7 mouse cellular contexts compared by ENCODE assay signal in the genomic region with DNA sequence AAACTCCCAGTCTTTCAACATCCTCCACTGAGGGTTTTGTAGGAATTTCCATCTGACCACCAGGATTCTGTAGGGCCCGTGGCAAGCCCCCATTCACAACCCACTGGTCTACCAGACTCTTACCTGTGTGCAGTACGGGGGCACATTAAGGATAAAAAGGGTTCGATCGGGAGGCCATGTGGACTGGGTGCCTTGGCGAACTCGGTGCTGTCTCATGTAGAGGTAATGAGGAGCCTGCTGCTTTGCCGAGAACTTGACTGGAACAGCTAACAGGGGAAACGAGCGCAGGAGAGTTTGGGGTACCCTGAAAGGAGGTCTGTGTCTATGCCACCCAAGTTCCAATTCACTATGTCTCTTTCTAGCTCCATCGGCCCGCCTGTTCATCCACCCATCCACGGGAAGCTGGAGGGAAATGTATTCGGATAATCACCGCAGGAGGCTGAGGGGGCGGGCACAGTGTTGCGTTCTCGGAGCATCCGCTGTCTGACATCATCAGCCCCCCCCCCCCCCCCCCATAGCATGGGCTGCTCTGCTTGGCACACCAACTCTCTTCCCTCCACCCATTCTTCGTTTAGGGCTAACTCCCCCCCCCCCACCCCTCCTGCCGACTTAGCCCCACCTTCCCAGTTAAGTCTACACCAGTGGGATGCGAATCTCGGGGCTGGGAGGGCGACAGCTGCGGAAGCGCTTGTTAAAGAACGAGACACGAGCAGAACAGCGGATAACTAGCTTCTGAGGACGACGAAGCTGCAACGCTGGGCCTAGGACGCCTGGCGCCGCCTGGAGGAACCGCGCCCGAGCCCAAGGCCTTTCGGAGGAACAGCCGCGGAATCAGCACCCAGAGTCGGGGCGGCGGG. TPM values are rescaled to one million over a fixed set of nuclear protein-coding genes. Genes with fewer than 3 reads are reported as not detected.
A peak's percentile ranks its signal among the peaks of the same experiment; 100 is the strongest.
DNase-seq lines count a peak whose midpoint lies in the region; ATAC-seq and TF ChIP-seq lines count a peak whose summit lies in the region.

No protein-coding gene starts in this region.

- peak overlapping the region; percentile 91 for H3K27ac ChIP-seq in embryonic facial prominence, embryonic 15.5 days (replicated peaks)
- H3K27ac ChIP-seq in hindbrain, embryonic 11.5 days (ENCODE audit: low read depth, low read length), result peak overlapping the region; percentile 74
- H3K27ac ChIP-seq in spleen, adult 2 months (ENCODE audit: insufficient read depth, low read length), result peak overlapping the region; percentile 78

- no peak for TF ChIP-seq CTCF in G1E (IDR thresholded peaks at IDR 0.05; ENCODE audit: low read depth, low read length)
- no peak for TF ChIP-seq CTCF in spleen, adult 2 months (IDR thresholded peaks at IDR 0.05; ENCODE audit: extremely low read depth, insufficient read depth, insufficient read length, insufficient replicate concordance)

- peak; percentile 74 for DNase-seq in G1E (ENCODE audit: low spot score)
- DNase-seq in brain, adult 2 months (ENCODE audit: low read depth, low spot score), result peak; percentile 78
- peak; percentile 74 for DNase-seq in hindbrain, embryonic 11.5 days (ENCODE audit: low spot score)
- peak; percentile 54 to 81 for DNase-seq in left cerebral cortex, postnatal 25 days (ENCODE audit: low spot score in 2 of 2)
- peak; percentile 14 to 28 for DNase-seq in spleen, adult 2 months (ENCODE audit: low read depth in 1 of 2, low spot score in 2 of 2)

- H3K4me1 ChIP-seq in G1E (ENCODE audit: insufficient read depth, low read depth, low read length), result peaks cover 35% of the 10 kb centered on the region
- peaks cover 13% of the 10 kb centered on the region for H3K4me1 ChIP-seq in embryonic facial prominence, embryonic 15.5 days
- no peaks in the 10 kb centered on the region for H3K4me1 ChIP-seq in hindbrain, embryonic 11.5 days (replicated peaks; ENCODE audit: control insufficient read depth, insufficient read depth, low read length)
- no peaks in the 10 kb centered on the region; the same call in 1 of the 2 replicates for H3K4me1 ChIP-seq in spleen, adult 2 months (ENCODE audit: control insufficient read depth, insufficient read depth, insufficient read length)

- no peak; the same call in 1 of the 2 replicates for TF ChIP-seq POLR2A in spleen, adult 2 months (IDR thresholded peaks at IDR 0.05; ENCODE audit: low read depth, low read length)

- peak overlapping the region; percentile 65 for H3K9ac ChIP-seq in embryonic facial prominence, embryonic 15.5 days
- peak overlapping the region; percentile 62 for H3K9ac ChIP-seq in hindbrain, embryonic 11.5 days (ENCODE audit: low read depth, low read length)

- H3K9me3 ChIP-seq in G1E (replicated peaks), result no peaks in the 10 kb centered on the region
- H3K9me3 ChIP-seq in embryonic facial prominence, embryonic 15.5 days (replicated peaks), result no peaks in the 10 kb centered on the region
- no peaks in the 10 kb centered on the region for H3K9me3 ChIP-seq in hindbrain, embryonic 11.5 days (ENCODE audit: control insufficient read depth, low read length)

- H3K27me3 ChIP-seq in G1E (ENCODE audit: insufficient read depth, low read length), result no peaks in the 10 kb centered on the region
- H3K27me3 ChIP-seq in embryonic facial prominence, embryonic 15.5 days, result no peaks in the 10 kb centered on the region
- no peaks in the 10 kb centered on the region for H3K27me3 ChIP-seq in hindbrain, embryonic 11.5 days (ENCODE audit: control insufficient read depth, insufficient read depth, low read length)
- no peaks in the 10 kb centered on the region for H3K27me3 ChIP-seq in spleen, adult 2 months (ENCODE audit: control insufficient read depth, insufficient read depth, low read length)

- intact Hi-C loops in left cerebral cortex, postnatal 25 days (cut with DNase I), result loop anchor here (1.0 kb wide), 1 partner anchor 27 kb away; a partner anchor contains a TSS

- H3K4me3 ChIP-seq in G1E (ENCODE audit: low read depth, low read length), result peak overlapping the region; percentile 99
- H3K4me3 ChIP-seq in embryonic facial prominence, embryonic 15.5 days (replicated peaks), result peak overlapping the region; percentile 93
- peak overlapping the region; percentile 86 for H3K4me3 ChIP-seq in hindbrain, embryonic 11.5 days (ENCODE audit: low read depth, low read length)
- H3K4me3 ChIP-seq in spleen, adult 2 months (ENCODE audit: extremely low read depth, insufficient read depth, insufficient read length), result peak overlapping the region; percentile 90

- H3K36me3 ChIP-seq in G1E (replicated peaks), result peaks cover 76% of the 10 kb centered on the region
- peaks cover 41% of the 10 kb centered on the region for H3K36me3 ChIP-seq in embryonic facial prominence, embryonic 15.5 days
- 0 out of 2 replicates have a peak, but pooled peaks cover 8% of the 10 kb centered on the region for H3K36me3 ChIP-seq in hindbrain, embryonic 11.5 days (ENCODE audit: control insufficient read depth, insufficient read depth, low read length)
- H3K36me3 ChIP-seq in spleen, adult 2 months (ENCODE audit: control insufficient read depth, insufficient read depth, low read length), result peaks cover 32% of the 10 kb centered on the region

- 1% methylated on average over 43 of the region's 43 CpGs for WGBS in embryonic facial prominence, embryonic 15.5 days
- WGBS in hindbrain, embryonic 11.5 days, result 4% methylated on average over 41 of the region's 43 CpGs
- WGBS in spleen, adult 2 months, result 4% methylated on average over 43 of the region's 43 CpGs

- ATAC-seq in G1E (ENCODE audit: extremely low read depth, insufficient number of reproducible peaks, low FRiP score, poor library complexity, severe bottlenecking), result peak; percentile 68
- ATAC-seq in embryonic facial prominence, embryonic 15.5 days (ENCODE audit: insufficient number of reproducible peaks, low FRiP score, low TSS enrichment, low read depth), result peak; percentile 29
- ATAC-seq in hindbrain, embryonic 11.5 days (ENCODE audit: low FRiP score), result peak; percentile 63
- peak; percentile 53 for ATAC-seq in megakaryocyte progenitor cell, adult 5-6 weeks (replicated peaks; ENCODE audit: poor library complexity)

- peak overlapping the region; percentile 64 for H3K4me2 ChIP-seq in embryonic facial prominence, embryonic 15.5 days (replicated peaks)
- H3K4me2 ChIP-seq in hindbrain, embryonic 11.5 days (replicated peaks; ENCODE audit: low read depth, low read length), result peak overlapping the region; percentile 55

RNA-seq across cellular contexts. Expression of a gene that starts 0.7 kb away (rescaled TPM):
- total RNA-seq in G1E (2014; fragmentation: Nextera tagmentation) (34.0 and 53.7 TPM in 2 replicates), G1E (2017) (73.2 and 89.2 TPM in 2 replicates)
- 56.2 and 126 TPM in 2 replicates for polyA plus RNA-seq in G1E (2012)
- 69.5 and 76.2 TPM in 2 replicates for polyA plus RNA-seq in embryonic facial prominence, embryonic 15.5 days (2015; fragmentation: Nextera tagmentation; extraction: Ambion mirVana)
- polyA plus RNA-seq in hindbrain, embryonic 11.5 days (2014; fragmentation: Nextera tagmentation; extraction: Ambion mirVana), result 54.6 and 63.4 TPM in 2 replicates
- total RNA-seq in left cerebral cortex, postnatal 25 days (2021), result 100 to 1,000 TPM; 140 to 161 TPM
- total RNA-seq in megakaryocyte progenitor cell, adult 5-6 weeks (2015), result 47.7 and 50.9 TPM in 2 replicates
- 56.3 and 69.6 TPM in 2 replicates for total RNA-seq in megakaryocyte progenitor cell, adult 5-6 weeks (2017)
- 86.8 and 104 TPM in 2 replicates for polyA plus RNA-seq in spleen, adult 2 months (2012; rRNA removed)

RNA-seq across cellular contexts. Expression of a gene that starts 27.2 kb away (rescaled TPM):
- total RNA-seq in G1E (2014; fragmentation: Nextera tagmentation) (99.3 and 108 TPM in 2 replicates), G1E (2017) (109 and 120 TPM in 2 replicates)
- 237 and 272 TPM in 2 replicates for polyA plus RNA-seq in G1E (2012)
- polyA plus RNA-seq in embryonic facial prominence, embryonic 15.5 days (2015; fragmentation: Nextera tagmentation; extraction: Ambion mirVana), result 142 and 147 TPM in 2 replicates
- 162 and 163 TPM in 2 replicates for polyA plus RNA-seq in hindbrain, embryonic 11.5 days (2014; fragmentation: Nextera tagmentation; extraction: Ambion mirVana)
- total RNA-seq in left cerebral cortex, postnatal 25 days (2021), result 10 to 100 TPM; 86.0 to 86.2 TPM
- total RNA-seq in megakaryocyte progenitor cell, adult 5-6 weeks (2015), result 39.8 and 42.4 TPM in 2 replicates
- 83.3 and 100 TPM in 2 replicates for total RNA-seq in megakaryocyte progenitor cell, adult 5-6 weeks (2017)
- polyA plus RNA-seq in spleen, adult 2 months (2012; rRNA removed), result 50.6 and 55.7 TPM in 2 replicates

RNA-seq across cellular contexts. Expression of a gene that starts 32.6 kb away (rescaled TPM):
- total RNA-seq in G1E (2014; fragmentation: Nextera tagmentation) (25.4 and 40.5 TPM in 2 replicates), G1E (2017) (29.5 and 32.7 TPM in 2 replicates)
- 2.3 and 3.1 TPM in 2 replicates for polyA plus RNA-seq in G1E (2012)
- polyA plus RNA-seq in embryonic facial prominence, embryonic 15.5 days (2015; fragmentation: Nextera tagmentation; extraction: Ambion mirVana), result 64.6 and 68.1 TPM in 2 replicates
- 40.2 and 42.6 TPM in 2 replicates for polyA plus RNA-seq in hindbrain, embryonic 11.5 days (2014; fragmentation: Nextera tagmentation; extraction: Ambion mirVana)
- 1 to 10 TPM; 8.3 to 9.8 TPM for total RNA-seq in left cerebral cortex, postnatal 25 days (2021)
- 36.7 and 56.1 TPM in 2 replicates for total RNA-seq in megakaryocyte progenitor cell, adult 5-6 weeks (2015)
- total RNA-seq in megakaryocyte progenitor cell, adult 5-6 weeks (2017), result 37.9 and 40.8 TPM in 2 replicates
- 31.4 and 37.1 TPM in 2 replicates for polyA plus RNA-seq in spleen, adult 2 months (2012; rRNA removed)

RNA-seq across cellular contexts. Expression of a gene that starts 50.5 kb away (rescaled TPM):
- total RNA-seq in G1E (2014; fragmentation: Nextera tagmentation) (98.1 and 132 TPM in 2 replicates), G1E (2017) (46.5 and 58.5 TPM in 2 replicates)
- polyA plus RNA-seq in G1E (2012), result 109 and 167 TPM in 2 replicates
- polyA plus RNA-seq in embryonic facial prominence, embryonic 15.5 days (2015; fragmentation: Nextera tagmentation; extraction: Ambion mirVana), result 163 and 185 TPM in 2 replicates
- 182 and 205 TPM in 2 replicates for polyA plus RNA-seq in hindbrain, embryonic 11.5 days (2014; fragmentation: Nextera tagmentation; extraction: Ambion mirVana)
- total RNA-seq in left cerebral cortex, postnatal 25 days (2021), result 10 to 100 TPM; 55.8 to 58.8 TPM
- 46.8 and 57.3 TPM in 2 replicates for total RNA-seq in megakaryocyte progenitor cell, adult 5-6 weeks (2015)
- 26.2 and 32.7 TPM in 2 replicates for total RNA-seq in megakaryocyte progenitor cell, adult 5-6 weeks (2017)
- 76.1 and 90.0 TPM in 2 replicates for polyA plus RNA-seq in spleen, adult 2 months (2012; rRNA removed)

Comparison
In these comparisons a context has a peak if more than half of its experiments do, and no peak if none do; other contexts are left out.
1. Peak in every context shown above with its lines: DNase-seq, ATAC-seq, H3K4me3 ChIP-seq and H3K27ac ChIP-seq.
2. DNase-seq: peak in every context shown above with its lines; median percentile 78 in brain, adult 2 months; 74 in G1E; 74 in hindbrain, embryonic 11.5 days; 68 in left cerebral cortex, postnatal 25 days; 21 in spleen, adult 2 months.